9 mouse cellular contexts compared by ENCODE assay signal in genomic region chr5:50002269-50002668, GRCm38 (mm10). TPM values are rescaled to one million over a fixed set of nuclear protein-coding genes. Genes with fewer than 3 reads are reported as not detected.
A peak's percentile ranks its signal among the peaks of the same experiment; 100 is the strongest.
DNase-seq lines count a peak whose midpoint lies in the region; ATAC-seq and TF ChIP-seq lines count a peak whose summit lies in the region.
"Had no signal": no experiment of that assay in that cellular context is flagged by ENCODE, and none has a peak within 500 bp of the region (broad histone marks: within the 10 kb centered on the region; RNA-seq: fewer than 3 reads in every experiment).

No protein-coding gene starts in this region.

- WGBS in liver, postnatal 0 days (ENCODE audit: insufficient replicate concordance), result 74% methylated on average over 6 of the region's 6 CpGs

- no peak overlapping the region for H3K27ac ChIP-seq in gastrocnemius, adult 2 months
- no peak overlapping the region for H3K27ac ChIP-seq in liver, postnatal 0 days (ENCODE audit: low read depth)

- H3K4me2 ChIP-seq in liver, postnatal 0 days (ENCODE audit: low read depth, low read length), result no peak overlapping the region

- TF ChIP-seq EP300 in liver, postnatal 0 days (IDR thresholded peaks at IDR 0.05; ENCODE audit: low read depth), result no peak

- ATAC-seq in liver, postnatal 0 days, result no peak

- TF ChIP-seq CTCF in gastrocnemius, adult 2 months (IDR thresholded peaks at IDR 0.05), result peak; percentile 53
- TF ChIP-seq CTCF in E14TG2a.4 (conservative IDR thresholded peaks at IDR 0.05; ENCODE audit: low read length), result peak; percentile 87
- peak; percentile 64 for TF ChIP-seq CTCF in liver, postnatal 0 days (IDR thresholded peaks at IDR 0.05; ENCODE audit: low read depth)

- H3K9me3 ChIP-seq in E14TG2a.4 (ENCODE audit: low read length), result no peaks in the 10 kb centered on the region
- no peaks in the 10 kb centered on the region for H3K9me3 ChIP-seq in liver, postnatal 0 days (ENCODE audit: low read length)

- H3K4me1 ChIP-seq in E14TG2a.4 (replicated peaks; ENCODE audit: low read depth, low read length), result peaks cover 9% of the 10 kb centered on the region; the same call in 1 of the 2 replicates
- no peaks in the 10 kb centered on the region for H3K4me1 ChIP-seq in liver, postnatal 0 days (ENCODE audit: insufficient read depth)

- DNase-seq in gastrocnemius, adult 2 months, result no peak
- no peak for DNase-seq in gastrocnemius, adult 18-20 months (ENCODE audit: low spot score)
- peak; percentile 64 for DNase-seq in embryo, embryonic 10 days (ENCODE audit: low spot score)
- DNase-seq in liver, postnatal 0 days, result no peak
- DNase-seq in frontal cortex, adult 2 months (ENCODE audit: extremely low spot score in 1 of 2, low spot score in 1 of 2), result no peak
- DNase-seq in left cerebral cortex, postnatal 10 days (ENCODE audit: extremely low spot score in 1 of 2, low spot score in 2 of 2), result no peak
- DNase-seq in gastrocnemius, adult 8-10 months (ENCODE audit: low spot score in 2 of 2), result no peak

- no peak overlapping the region for H3K4me3 ChIP-seq in gastrocnemius, adult 2 months
- no peak overlapping the region for H3K4me3 ChIP-seq in E14TG2a.4 (replicated peaks; ENCODE audit: low read length)
- no peak overlapping the region for H3K4me3 ChIP-seq in liver, postnatal 0 days (ENCODE audit: low read depth, low read length)

- peaks cover 31% of the 10 kb centered on the region for H3K36me3 ChIP-seq in E14TG2a.4 (ENCODE audit: insufficient read depth, low read length)
- no peaks in the 10 kb centered on the region for H3K36me3 ChIP-seq in liver, postnatal 0 days (replicated peaks; ENCODE audit: insufficient read depth, low read length)

- intact Hi-C loops in gastrocnemius, adult 2 months (cut with DNase I), result no loop called here
- intact Hi-C loops in left cerebral cortex, postnatal 10 days (cut with DNase I), result no loop called here

- H3K9ac ChIP-seq in liver, postnatal 0 days (replicated peaks), result no peak overlapping the region

- H3K27me3 ChIP-seq in E14TG2a.4 (ENCODE audit: insufficient read depth, low read length), result no peaks in the 10 kb centered on the region
- no peaks in the 10 kb centered on the region for H3K27me3 ChIP-seq in liver, postnatal 0 days (ENCODE audit: insufficient read depth, low read length)
- H3K27me3 ChIP-seq: CH12.LX had no signal

RNA-seq across cellular contexts. Expression of gene Adgra3, which starts 56.5 kb away (rescaled TPM):
- total RNA-seq in gastrocnemius, adult 2 months (2021), result 10 to 100 TPM in 1 of 2 experiments, 1 to 10 TPM in 1; 9.8 to 13.2 TPM
- total RNA-seq in gastrocnemius, adult 18-20 months (2021), result 10 to 100 TPM; 10.4 to 12.7 TPM
- polyA plus RNA-seq in liver, postnatal 0 days (2015; fragmentation: Nextera tagmentation; extraction: Ambion mirVana), result 2.3 and 2.7 TPM in 2 replicates
- polyA plus RNA-seq in frontal cortex, adult 2 months (2012; rRNA removed), result 18.8 and 20.5 TPM in 2 replicates
- 10 to 100 TPM; 45.9 to 50.2 TPM for total RNA-seq in left cerebral cortex, postnatal 10 days (2021)
- total RNA-seq in gastrocnemius, adult 8-10 months (2022), result 10 to 100 TPM in 3 of 4 experiments, 1 to 10 TPM in 1; 8.4 to 15.1 (median 14.2) TPM
- total RNA-seq: CH12.LX had no signal
